Mouse (Mus musculus): ENCODE results near the gene Eef1a2. TPM values are rescaled to one million over a fixed set of nuclear protein-coding genes. Genes with fewer than 3 reads are reported as not detected.

The Eef1a2 gene
- polyA plus RNA-seq, 1 experiment from 2014 or later = 11.0 TPM

DNA sequence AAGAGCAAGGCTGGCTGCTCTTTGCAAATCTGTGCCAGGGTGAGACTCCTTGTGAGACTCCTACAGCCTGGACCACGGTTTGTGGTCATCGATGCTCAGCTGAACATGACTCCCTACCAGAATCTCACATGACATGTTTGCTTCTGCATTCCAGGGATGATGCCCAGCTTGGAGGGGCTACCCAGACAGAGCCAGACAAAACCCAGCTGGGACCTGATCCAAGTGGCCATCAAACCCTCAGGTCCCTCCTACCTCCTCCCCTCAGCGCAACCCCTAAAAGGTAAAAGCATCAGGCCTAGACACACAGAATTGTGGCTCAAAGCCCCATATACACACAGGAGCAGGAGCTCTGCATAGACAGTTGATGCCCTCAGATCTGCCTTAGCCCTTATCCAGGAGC, 2.5 kb downstream of the Eef1a2 start:
- Histone ChIP-seq H3K27ac (ENCODE audit: low read length) (no peak overlapping the region), H3K36me3 (ENCODE audit: control insufficient read depth, insufficient read depth, low read length) (peaks cover 20% of the 10 kb centered on the region), H3K4me2 (ENCODE audit: low read length) (peak overlapping the region; percentile 78), H3K27me3 (ENCODE audit: control insufficient read depth, insufficient read depth, low read depth, low read length) (peaks cover 5% of the 10 kb centered on the region), H3K9me3 (replicated peaks; ENCODE audit: control insufficient read depth, low read length, poor library complexity, severe bottlenecking) (no peaks in the 10 kb centered on the region), H3K4me1 (ENCODE audit: control insufficient read depth, insufficient read depth, low read length) (peaks cover 38% of the 10 kb centered on the region), H3K4me3 (ENCODE audit: low read depth, low read length) (0 out of 2 replicates have a peak overlapping the region, but pooled peaks have one; percentile 9), H3K9ac (ENCODE audit: low read depth, low read length) (peak overlapping the region; percentile 45)
- ATAC-seq = no peak
- WGBS = 95% methylated on average over 3 of the region's 3 CpGs

DNA sequence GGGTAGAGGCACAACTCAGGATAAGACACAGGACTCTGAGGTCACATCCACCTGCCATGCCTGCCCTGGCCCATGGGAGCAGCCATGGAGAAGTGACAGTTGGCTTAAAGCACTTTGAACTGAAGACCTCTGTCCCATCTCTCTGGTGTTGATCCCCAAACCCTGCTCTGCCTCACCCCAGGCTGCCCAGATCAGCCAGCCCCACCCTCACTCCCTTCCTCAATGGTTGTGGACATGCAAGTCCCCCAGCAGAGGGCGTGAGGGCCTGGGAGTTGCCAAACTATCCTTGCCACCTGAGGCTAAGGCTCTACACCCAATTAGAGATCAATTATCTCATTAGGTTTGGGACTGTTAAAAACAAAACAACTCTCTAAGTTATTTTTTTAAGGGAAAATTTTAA, 3.0 kb downstream of the Eef1a2 start:
- 5% methylated on average over 1 of the region's 1 CpGs for WGBS
- Histone ChIP-seq H3K36me3 (ENCODE audit: control insufficient read depth, insufficient read depth, low read length) (peaks cover 21% of the 10 kb centered on the region), H3K9me3 (replicated peaks; ENCODE audit: control insufficient read depth, low read length, poor library complexity, severe bottlenecking) (no peaks in the 10 kb centered on the region), H3K4me2 (ENCODE audit: low read length) (no peak overlapping the region; the same call in 1 of the 2 replicates), H3K27me3 (ENCODE audit: control insufficient read depth, insufficient read depth, low read depth, low read length) (peaks cover 5% of the 10 kb centered on the region), H3K4me1 (ENCODE audit: control insufficient read depth, insufficient read depth, low read length) (peaks cover 33% of the 10 kb centered on the region), H3K4me3 (ENCODE audit: low read depth, low read length) (no peak overlapping the region), H3K9ac (ENCODE audit: low read depth, low read length) (no peak overlapping the region), H3K27ac (ENCODE audit: low read length) (no peak overlapping the region)
- ATAC-seq = no peak

DNA sequence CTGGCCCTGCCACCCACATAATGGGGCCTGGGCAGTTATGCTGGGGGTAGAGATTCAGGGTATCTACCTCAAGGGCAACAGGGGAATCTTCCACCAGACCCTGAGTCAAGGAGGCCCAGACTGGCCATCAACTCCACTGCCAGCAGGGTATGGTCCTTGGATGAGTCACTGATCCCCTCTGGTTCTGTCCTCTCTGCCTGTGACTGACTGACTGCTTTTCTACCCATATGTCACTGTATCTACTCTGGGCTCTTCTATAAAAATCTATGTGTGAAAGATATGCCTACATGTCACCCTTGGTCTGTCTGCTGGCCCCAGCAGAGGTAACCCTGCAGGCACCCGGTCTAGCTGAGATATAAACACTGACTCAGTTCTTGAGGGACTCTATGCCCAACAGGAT, 3.7 kb downstream of the Eef1a2 start:
- Histone ChIP-seq H3K4me2 (ENCODE audit: low read length) (no peak overlapping the region), H3K27ac (ENCODE audit: low read length) (no peak overlapping the region), H3K9ac (ENCODE audit: low read depth, low read length) (no peak overlapping the region), H3K4me3 (ENCODE audit: low read depth, low read length) (no peak overlapping the region), H3K36me3 (ENCODE audit: control insufficient read depth, insufficient read depth, low read length) (peaks cover 21% of the 10 kb centered on the region), H3K9me3 (replicated peaks; ENCODE audit: control insufficient read depth, low read length, poor library complexity, severe bottlenecking) (no peaks in the 10 kb centered on the region), H3K27me3 (ENCODE audit: control insufficient read depth, insufficient read depth, low read depth, low read length) (peaks cover 5% of the 10 kb centered on the region), H3K4me1 (ENCODE audit: control insufficient read depth, insufficient read depth, low read length) (peaks cover 31% of the 10 kb centered on the region)
- 84% methylated on average over 1 of the region's 1 CpGs for WGBS
- ATAC-seq = no peak

DNA sequence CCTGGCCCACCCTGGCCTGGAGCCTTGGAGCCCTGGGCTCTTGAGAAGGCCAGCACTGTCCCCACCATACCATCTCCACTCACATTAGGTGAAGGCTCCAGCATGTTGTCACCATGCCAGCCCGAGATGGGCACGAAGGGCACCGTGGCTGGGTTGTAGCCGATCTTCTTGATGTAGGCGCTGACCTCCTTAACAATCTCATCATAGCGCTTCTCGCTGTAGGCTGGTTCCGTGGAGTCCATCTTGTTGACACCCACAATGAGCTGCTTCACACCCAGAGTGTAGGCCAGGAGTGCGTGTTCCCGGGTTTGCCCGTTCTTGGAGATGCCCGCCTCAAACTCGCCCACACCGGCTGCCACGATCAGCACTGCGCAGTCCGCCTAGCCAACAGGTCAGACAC, 4.1 kb downstream of the Eef1a2 start:
- Histone ChIP-seq H3K4me3 (ENCODE audit: low read depth, low read length) (no peak overlapping the region), H3K4me2 (ENCODE audit: low read length) (no peak overlapping the region), H3K27ac (ENCODE audit: low read length) (no peak overlapping the region), H3K27me3 (ENCODE audit: control insufficient read depth, insufficient read depth, low read depth, low read length) (peaks cover 5% of the 10 kb centered on the region), H3K4me1 (ENCODE audit: control insufficient read depth, insufficient read depth, low read length) (peaks cover 32% of the 10 kb centered on the region), H3K36me3 (ENCODE audit: control insufficient read depth, insufficient read depth, low read length) (peaks cover 21% of the 10 kb centered on the region), H3K9ac (ENCODE audit: low read depth, low read length) (no peak overlapping the region), H3K9me3 (replicated peaks; ENCODE audit: control insufficient read depth, low read length, poor library complexity, severe bottlenecking) (no peaks in the 10 kb centered on the region)
- no peak for ATAC-seq
- 96% methylated on average over 17 of the region's 17 CpGs for WGBS

DNA sequence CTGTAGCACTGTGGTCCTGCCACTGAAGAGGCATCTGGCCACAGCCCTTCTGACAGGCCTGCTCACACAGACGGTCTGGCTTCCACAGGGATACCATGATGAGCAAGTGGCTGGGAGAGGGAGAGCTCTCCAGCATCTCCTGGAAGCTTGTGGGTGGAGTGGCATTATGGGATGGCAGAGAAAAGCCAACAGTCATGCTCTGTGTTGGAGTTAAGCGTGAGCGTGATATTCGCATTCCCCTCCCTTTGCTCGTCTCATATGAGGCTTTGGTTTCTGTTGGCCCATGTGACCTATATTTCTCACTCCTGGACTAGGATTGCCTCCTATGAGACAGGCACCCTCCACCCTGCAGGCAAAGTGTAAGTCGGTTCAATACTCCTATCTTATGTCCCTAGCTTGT, 6.5 kb downstream of the Eef1a2 start:
- 78% methylated on average over 6 of the region's 6 CpGs for WGBS
- Histone ChIP-seq H3K4me3 (ENCODE audit: low read depth, low read length) (no peak overlapping the region), H3K4me2 (ENCODE audit: low read length) (no peak overlapping the region), H3K4me1 (ENCODE audit: control insufficient read depth, insufficient read depth, low read length) (peaks cover 21% of the 10 kb centered on the region), H3K9ac (ENCODE audit: low read depth, low read length) (no peak overlapping the region), H3K36me3 (ENCODE audit: control insufficient read depth, insufficient read depth, low read length) (peaks cover 21% of the 10 kb centered on the region), H3K27ac (ENCODE audit: low read length) (no peak overlapping the region), H3K9me3 (replicated peaks; ENCODE audit: control insufficient read depth, low read length, poor library complexity, severe bottlenecking) (no peaks in the 10 kb centered on the region), H3K27me3 (ENCODE audit: control insufficient read depth, insufficient read depth, low read depth, low read length) (peaks cover 5% of the 10 kb centered on the region)
- no peak for ATAC-seq

DNA sequence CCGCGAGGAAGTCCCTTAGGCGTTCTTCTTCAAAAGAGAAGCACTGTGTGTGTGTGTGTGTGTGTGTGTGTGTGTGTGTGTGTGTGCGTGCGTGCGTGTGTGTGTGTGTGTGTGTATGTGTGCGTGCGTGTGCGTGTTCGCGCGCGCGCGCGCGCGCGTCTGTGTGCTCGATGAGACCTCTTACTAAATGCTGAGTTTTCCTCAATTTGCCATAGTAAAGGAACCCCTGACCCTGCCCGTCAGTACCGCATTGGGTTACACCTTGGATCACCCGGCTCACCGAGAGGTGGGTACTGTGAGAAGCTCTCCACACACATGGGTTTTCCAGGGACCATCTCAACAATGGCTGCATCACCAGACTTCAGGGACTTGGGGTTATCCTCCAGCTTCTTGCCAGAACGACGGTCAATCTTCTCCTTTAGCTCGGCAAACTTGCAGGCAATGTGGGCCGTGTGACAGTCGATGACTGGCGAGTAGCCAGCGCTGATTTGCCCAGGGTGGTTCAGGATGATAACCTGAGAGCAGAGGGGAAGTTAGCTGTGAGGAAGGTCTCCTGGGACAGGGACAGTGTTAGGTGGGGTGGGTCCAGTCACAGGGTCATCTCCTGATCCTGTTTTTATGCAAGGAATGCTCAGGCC, 8.4 kb downstream of the Eef1a2 start:
- peaks cover 19% of the 10 kb centered on the region for H3K36me3 ChIP-seq (ENCODE audit: control insufficient read depth, insufficient read depth, low read length)
- H3K9ac ChIP-seq (ENCODE audit: low read depth, low read length) = no peak overlapping the region
- H3K4me2 ChIP-seq (ENCODE audit: low read length) = peak overlapping the region; percentile 61
- H3K27ac ChIP-seq (ENCODE audit: low read length) = no peak overlapping the region
- peaks cover 10% of the 10 kb centered on the region for H3K4me1 ChIP-seq (ENCODE audit: control insufficient read depth, insufficient read depth, low read length)
- H3K4me3 ChIP-seq (ENCODE audit: low read depth, low read length) = peak overlapping the region; percentile 30
- H3K9me3 ChIP-seq (replicated peaks; ENCODE audit: control insufficient read depth, low read length, poor library complexity, severe bottlenecking) = no peaks in the 10 kb centered on the region
- peaks cover 5% of the 10 kb centered on the region for H3K27me3 ChIP-seq (ENCODE audit: control insufficient read depth, insufficient read depth, low read depth, low read length)
- 12% methylated on average over 29 of the region's 31 CpGs for WGBS
- no peak for ATAC-seq

DNA sequence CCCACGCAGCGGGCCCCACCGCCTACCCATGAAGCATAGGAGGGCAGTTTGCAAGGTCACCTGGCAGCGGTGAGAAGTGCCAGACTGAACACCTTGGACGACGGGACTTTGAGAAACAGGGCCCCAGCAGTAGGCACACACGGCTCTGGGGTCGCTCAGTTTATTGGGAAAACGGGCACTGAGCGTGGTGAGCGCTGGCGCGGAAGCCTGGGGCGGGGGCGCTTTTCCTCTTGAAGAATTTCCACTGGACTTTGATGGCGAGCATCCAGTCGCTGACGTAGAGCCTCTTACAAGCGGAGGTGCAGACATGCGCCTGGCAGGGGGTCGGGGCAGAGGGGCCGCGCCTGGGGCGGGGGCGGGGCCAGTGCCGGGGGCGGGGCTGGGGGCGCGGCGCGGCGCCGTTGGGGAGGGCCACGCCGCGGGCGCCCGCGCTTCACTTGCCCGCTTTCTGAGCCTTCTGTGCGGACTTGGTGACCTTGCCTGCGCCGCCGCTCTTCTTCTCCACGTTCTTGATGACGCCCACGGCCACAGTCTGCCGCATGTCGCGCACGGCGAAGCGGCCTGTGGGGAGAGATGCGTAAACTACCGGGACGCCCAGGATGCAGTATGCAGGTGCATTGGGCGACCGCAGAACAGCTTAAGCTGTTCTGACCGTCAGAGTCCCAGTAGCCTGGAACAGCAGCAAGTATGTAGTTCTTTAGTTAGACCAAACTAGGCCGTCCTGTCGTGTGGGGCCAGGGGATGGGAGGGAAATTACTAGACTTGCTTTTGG, 9.1 kb downstream of the Eef1a2 start:
- peak overlapping the region; percentile 61 for H3K4me2 ChIP-seq (ENCODE audit: low read length)
- H3K27ac ChIP-seq (ENCODE audit: low read length) = no peak overlapping the region
- H3K9me3 ChIP-seq (replicated peaks; ENCODE audit: control insufficient read depth, low read length, poor library complexity, severe bottlenecking) = no peaks in the 10 kb centered on the region
- peaks cover 13% of the 10 kb centered on the region for H3K36me3 ChIP-seq (ENCODE audit: control insufficient read depth, insufficient read depth, low read length)
- H3K4me3 ChIP-seq (ENCODE audit: low read depth, low read length) = peak overlapping the region; percentile 30
- H3K9ac ChIP-seq (ENCODE audit: low read depth, low read length) = no peak overlapping the region; the same call in 1 of the 2 replicates
- ATAC-seq = no peak
- peaks cover 10% of the 10 kb centered on the region for H3K4me1 ChIP-seq (ENCODE audit: control insufficient read depth, insufficient read depth, low read length)
- peaks cover 5% of the 10 kb centered on the region for H3K27me3 ChIP-seq (ENCODE audit: control insufficient read depth, insufficient read depth, low read depth, low read length)
- WGBS = 2% methylated on average over 43 of the region's 61 CpGs

DNA sequence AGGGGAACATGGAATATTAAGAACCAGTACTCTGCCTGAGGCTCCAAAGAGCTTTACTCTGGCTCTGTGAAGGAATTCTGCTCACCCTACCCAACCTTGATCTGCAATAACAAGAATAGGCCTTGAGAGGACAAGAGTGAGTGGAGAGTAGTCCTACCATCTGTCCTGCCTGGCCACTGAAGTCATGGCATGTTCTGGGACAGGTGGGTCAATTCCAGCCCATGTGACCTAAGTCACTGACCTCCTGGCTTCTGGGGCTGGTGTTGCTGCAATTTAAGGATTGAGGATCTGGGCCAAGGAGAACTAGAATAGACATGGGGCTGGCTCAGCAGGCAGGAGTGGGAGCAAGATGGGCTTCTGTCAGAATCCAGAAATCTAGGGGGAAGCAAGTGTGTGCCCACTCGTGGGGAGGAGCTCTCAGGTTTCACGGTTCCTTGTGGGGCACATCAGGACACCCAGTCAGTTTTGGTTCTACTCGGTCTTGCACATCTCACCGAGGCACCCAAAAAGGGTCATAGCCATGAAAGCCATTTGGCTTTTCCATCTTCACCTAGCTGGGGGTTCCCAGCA, 9.8 kb downstream of the Eef1a2 start:
- 52% methylated on average over 4 of the region's 4 CpGs for WGBS
- H3K4me3 ChIP-seq (ENCODE audit: low read depth, low read length) = no peak overlapping the region
- no peak overlapping the region for H3K4me2 ChIP-seq (ENCODE audit: low read length)
- H3K36me3 ChIP-seq (ENCODE audit: control insufficient read depth, insufficient read depth, low read length) = peaks cover 10% of the 10 kb centered on the region
- peaks cover 10% of the 10 kb centered on the region for H3K4me1 ChIP-seq (ENCODE audit: control insufficient read depth, insufficient read depth, low read length)
- H3K27ac ChIP-seq (ENCODE audit: low read length) = no peak overlapping the region
- no peak for ATAC-seq
- H3K9me3 ChIP-seq (replicated peaks; ENCODE audit: control insufficient read depth, low read length, poor library complexity, severe bottlenecking) = no peaks in the 10 kb centered on the region
- H3K27me3 ChIP-seq (ENCODE audit: control insufficient read depth, insufficient read depth, low read depth, low read length) = peaks cover 5% of the 10 kb centered on the region
- H3K9ac ChIP-seq (ENCODE audit: low read depth, low read length) = no peak overlapping the region

DNA sequence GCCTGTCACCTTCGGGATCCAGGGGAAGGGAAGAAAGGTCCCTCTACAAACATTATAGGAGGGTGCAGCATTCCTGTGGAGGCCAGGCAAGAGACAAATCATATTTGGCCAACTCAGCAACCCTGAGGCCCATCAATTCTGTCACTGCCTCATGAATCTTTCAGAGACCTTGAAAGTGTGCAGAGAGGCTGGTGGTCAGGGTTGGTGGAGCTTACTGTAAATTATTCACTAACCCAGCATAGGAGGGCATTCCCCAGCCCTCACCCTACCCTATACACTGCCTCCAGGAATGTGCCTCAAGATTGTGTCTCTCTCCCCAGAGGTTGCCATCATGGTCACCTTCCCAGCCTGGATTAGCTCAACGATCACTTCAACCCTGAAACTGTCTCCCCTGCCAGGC, 12.1 kb downstream of the Eef1a2 start:
- no peak for ATAC-seq
- Histone ChIP-seq H3K4me1 (ENCODE audit: control insufficient read depth, insufficient read depth, low read length) (peaks cover 10% of the 10 kb centered on the region), H3K9me3 (replicated peaks; ENCODE audit: control insufficient read depth, low read length, poor library complexity, severe bottlenecking) (no peaks in the 10 kb centered on the region), H3K4me2 (ENCODE audit: low read length) (no peak overlapping the region), H3K9ac (ENCODE audit: low read depth, low read length) (no peak overlapping the region), H3K4me3 (ENCODE audit: low read depth, low read length) (no peak overlapping the region), H3K36me3 (ENCODE audit: control insufficient read depth, insufficient read depth, low read length) (peaks cover 3% of the 10 kb centered on the region; the same call in 1 of the 2 replicates), H3K27me3 (ENCODE audit: control insufficient read depth, insufficient read depth, low read depth, low read length) (no peaks in the 10 kb centered on the region), H3K27ac (ENCODE audit: low read length) (no peak overlapping the region)
- 86% methylated on average over 2 of the region's 2 CpGs for WGBS

Measured in midbrain, embryonic 16.5 days (tissue).